Mouse (Mus musculus): ENCODE data around the gene Ppp1cc. TPM values are rescaled to one million over a fixed set of nuclear protein-coding genes. Genes with fewer than 3 reads are reported as not detected.
"Not testable (repeated sequence)": the region's sequence is repeated elsewhere in the genome, so short reads cannot be mapped to it uniquely, and the experiment has no call there.

The Ppp1cc gene
- polyA plus RNA-seq, 1 experiment from 2014 or later = 209 TPM

DNA sequence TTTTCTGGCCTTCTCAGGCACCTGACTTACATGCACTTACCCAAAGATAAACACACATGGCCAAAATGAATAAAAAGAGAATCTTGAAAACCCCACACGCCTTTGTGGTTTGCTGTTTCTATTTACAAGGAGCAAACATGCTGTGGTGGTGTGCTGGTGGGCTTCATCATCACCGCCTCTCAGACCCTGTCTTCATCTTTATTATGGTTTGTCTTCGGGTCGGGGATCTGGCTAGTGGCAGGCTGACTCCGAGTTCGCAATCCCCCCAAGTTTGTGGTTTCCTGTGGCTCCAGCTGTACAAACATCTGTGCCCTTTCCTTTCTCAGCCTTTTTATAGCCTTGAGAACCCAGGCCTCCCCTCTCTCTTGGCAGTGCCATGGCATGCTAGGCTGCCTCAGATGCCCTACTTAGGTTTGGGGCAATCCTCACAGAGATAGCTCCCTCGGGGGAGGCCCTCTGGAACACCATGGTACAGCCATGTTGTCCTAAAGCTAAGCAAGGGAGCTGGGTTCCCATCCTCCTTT is 26.3 kb downstream of the Ppp1cc start:
- Histone ChIP-seq H3K27ac (replicated peaks) (no peak overlapping the region), H3K4me3 (no peak overlapping the region), H3K4me1 (replicated peaks) (no peaks in the 10 kb centered on the region), H3K36me3 (peaks cover 6% of the 10 kb centered on the region; the same call in 1 of the 2 replicates), H3K4me2 (no peak overlapping the region), H3K9me3 (no peaks in the 10 kb centered on the region), H3K27me3 (no peaks in the 10 kb centered on the region), H3K9ac (no peak overlapping the region)
- WGBS = 96% methylated on average over 7 of the region's 7 CpGs
- ATAC-seq (ENCODE audit: low read depth) = no peak

DNA sequence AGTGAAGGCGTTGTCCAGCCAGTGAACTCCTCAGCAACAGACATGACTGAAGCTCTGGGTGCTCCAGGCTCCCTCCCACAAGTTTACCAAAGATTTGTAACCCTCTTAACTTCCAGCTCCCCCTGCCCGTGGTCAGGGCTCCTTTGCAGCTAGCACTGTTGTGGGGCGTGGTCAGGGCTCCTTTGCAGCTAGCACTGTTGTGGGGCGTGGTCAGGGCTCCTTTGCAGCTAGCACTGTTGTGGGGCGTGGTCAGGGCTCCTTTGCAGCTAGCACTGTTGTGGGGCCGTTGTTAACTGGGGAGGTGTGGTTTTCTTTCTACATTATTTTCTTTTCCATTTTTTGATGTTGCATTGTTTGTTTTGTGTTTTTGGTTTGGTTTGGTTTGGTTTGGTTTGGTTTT is 26.8 kb downstream of the Ppp1cc start:
- WGBS = 95% methylated on average over 6 of the region's 6 CpGs
- not testable (repeated sequence) for ATAC-seq (ENCODE audit: low read depth); H3K4me2 ChIP-seq; H3K9me3 ChIP-seq; H3K27me3 ChIP-seq; H3K27ac ChIP-seq (replicated peaks); H3K4me3 ChIP-seq; H3K9ac ChIP-seq; H3K36me3 ChIP-seq; H3K4me1 ChIP-seq (replicated peaks)

DNA sequence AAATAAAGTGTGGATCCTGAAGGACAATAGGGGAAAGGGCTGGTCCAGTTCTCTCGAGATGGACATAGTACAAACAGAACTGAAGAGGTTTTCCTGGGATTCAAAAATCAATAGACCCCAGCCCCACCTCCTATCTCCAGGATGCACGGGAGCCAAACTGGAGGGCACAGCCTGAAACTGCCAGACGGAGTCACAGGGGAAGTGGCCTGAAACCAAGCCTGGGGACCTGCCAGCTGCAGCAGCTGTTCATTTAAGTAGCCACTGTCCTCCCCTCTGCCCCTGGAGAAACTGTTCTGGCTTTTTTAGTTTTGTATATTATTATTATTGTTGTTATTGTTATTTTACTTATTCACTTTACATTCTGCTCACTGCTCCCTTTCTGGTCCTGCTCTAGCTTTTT is 31.0 kb downstream of the Ppp1cc start:
- no peak overlapping the region for H3K9ac ChIP-seq
- H3K36me3 ChIP-seq = no peaks in the 10 kb centered on the region
- 57% methylated on average over 3 of the region's 3 CpGs for WGBS
- H3K27ac ChIP-seq (replicated peaks) = no peak overlapping the region
- no peak overlapping the region for H3K4me2 ChIP-seq
- no peaks in the 10 kb centered on the region for H3K9me3 ChIP-seq
- H3K4me3 ChIP-seq = no peak overlapping the region
- H3K27me3 ChIP-seq = no peaks in the 10 kb centered on the region
- ATAC-seq (ENCODE audit: low read depth) = no peak
- no peaks in the 10 kb centered on the region for H3K4me1 ChIP-seq (replicated peaks)

DNA sequence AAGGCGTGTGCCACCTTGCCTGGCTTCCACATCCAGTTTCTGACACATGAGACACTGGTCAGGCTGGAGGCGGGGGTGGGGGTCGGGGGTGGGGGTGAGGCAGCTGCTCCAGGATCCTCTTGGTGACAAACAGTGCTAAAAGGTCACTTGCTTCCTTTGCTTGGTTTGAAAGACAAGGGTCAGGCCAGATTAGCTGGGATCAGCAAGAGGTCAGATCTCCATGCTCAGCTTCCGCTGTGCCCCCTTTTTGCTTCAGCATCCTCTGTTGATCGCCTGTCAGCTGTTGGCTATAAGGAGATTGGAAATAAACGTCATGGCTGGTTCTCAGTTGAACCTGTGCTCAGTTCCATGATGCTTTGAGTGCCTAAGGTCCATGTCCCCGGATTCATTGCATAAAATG is 32.4 kb downstream of the Ppp1cc start:
- Histone ChIP-seq H3K27ac (replicated peaks) (no peak overlapping the region), H3K4me2 (no peak overlapping the region), H3K27me3 (no peaks in the 10 kb centered on the region), H3K4me1 (replicated peaks) (no peaks in the 10 kb centered on the region), H3K36me3 (no peaks in the 10 kb centered on the region), H3K9ac (no peak overlapping the region), H3K9me3 (no peaks in the 10 kb centered on the region), H3K4me3 (no peak overlapping the region)
- WGBS = 62% methylated on average over 7 of the region's 7 CpGs
- ATAC-seq (ENCODE audit: low read depth) = no peak

DNA sequence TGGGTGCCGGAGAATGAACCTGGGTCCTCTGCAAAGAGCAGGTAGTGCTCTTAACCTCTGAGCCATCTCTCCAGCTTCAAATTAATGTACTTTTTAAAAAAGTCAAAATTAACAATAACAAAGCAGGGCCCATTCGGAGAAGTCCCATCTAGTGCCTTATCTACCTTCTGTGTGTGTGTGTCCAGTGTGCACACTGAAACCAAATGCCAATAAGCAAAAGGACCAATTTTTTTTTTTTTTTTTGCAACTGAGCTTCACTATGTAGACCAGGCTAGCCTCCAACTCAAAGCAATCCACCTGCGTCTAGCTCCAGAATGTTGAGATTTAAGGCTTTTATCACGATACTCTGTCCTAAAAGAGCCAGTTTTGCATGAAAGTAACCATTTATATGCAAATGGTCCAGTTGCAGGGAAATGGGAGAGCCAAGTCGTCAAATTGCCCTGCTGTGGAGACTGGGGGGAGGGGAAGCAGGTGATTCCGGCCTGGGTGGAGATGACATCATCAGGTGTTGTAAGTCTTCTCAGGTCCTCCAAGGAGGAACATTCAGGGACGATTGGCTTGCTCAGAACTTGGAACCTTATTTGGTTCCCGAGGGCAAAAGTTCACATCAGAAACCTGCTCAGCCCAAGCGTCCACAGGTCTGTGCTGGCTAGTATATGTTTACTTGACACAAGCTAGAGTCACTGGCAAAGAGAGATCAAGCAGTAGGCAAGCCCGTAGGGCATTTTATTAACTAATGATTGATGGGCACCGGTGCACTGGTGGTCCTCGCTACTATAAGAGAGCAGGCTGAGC is 33.4 kb downstream of the Ppp1cc start:
- Histone ChIP-seq H3K4me2 (no peak overlapping the region), H3K4me1 (replicated peaks) (no peaks in the 10 kb centered on the region), H3K27me3 (no peaks in the 10 kb centered on the region), H3K9me3 (no peaks in the 10 kb centered on the region), H3K9ac (no peak overlapping the region), H3K36me3 (no peaks in the 10 kb centered on the region), H3K4me3 (no peak overlapping the region), H3K27ac (replicated peaks) (no peak overlapping the region)
- WGBS = 65% methylated on average over 12 of the region's 12 CpGs
- ATAC-seq (ENCODE audit: low read depth) = no peak

DNA sequence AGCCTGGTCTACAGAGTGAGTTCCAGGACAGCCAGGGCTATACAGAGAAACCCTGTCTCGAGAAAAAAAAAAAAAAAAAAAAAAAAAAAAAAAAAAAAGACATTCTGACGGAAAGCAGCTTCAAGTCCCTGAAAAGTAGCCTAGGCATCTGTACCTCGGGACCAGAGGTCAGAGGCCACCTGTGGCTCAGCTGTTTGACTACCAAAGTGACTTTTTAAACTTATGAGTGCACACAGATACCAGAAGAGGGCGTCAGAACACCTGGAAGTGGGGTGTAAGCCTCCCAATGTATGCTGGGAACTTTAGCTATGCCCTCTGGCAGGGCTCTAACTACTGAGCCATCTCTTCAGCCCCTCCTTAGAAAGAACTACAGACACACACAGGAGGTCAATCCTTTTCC is 34.3 kb downstream of the Ppp1cc start:
- H3K9ac ChIP-seq = no peak overlapping the region

DNA sequence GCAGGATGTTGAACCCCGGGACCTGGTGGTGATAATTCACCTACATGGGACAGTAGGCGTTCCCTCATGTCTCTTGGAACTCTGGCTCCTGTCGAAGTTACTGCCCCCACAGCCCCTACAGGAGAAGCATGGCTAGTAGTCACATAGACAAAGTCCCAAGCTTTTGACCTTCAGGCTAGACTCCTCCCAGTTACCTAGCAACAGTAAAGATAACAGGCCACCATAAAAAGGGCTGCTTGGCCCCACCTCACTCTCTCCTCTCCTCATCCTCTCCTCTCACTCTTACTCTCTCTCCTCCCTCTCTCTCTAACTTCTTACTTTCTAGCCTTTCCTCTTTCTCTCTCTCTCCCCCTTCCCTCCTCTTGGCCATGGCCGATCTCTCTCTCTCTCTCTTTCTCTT is 42.8 kb downstream of the Ppp1cc start:
- ATAC-seq (ENCODE audit: low read depth) = no peak
- H3K4me2 ChIP-seq = no peak overlapping the region
- no peaks in the 10 kb centered on the region for H3K27me3 ChIP-seq
- H3K4me1 ChIP-seq (replicated peaks) = no peaks in the 10 kb centered on the region
- no peaks in the 10 kb centered on the region; the same call in 1 of the 2 replicates for H3K9me3 ChIP-seq
- WGBS = 96% methylated on average over 4 of the region's 4 CpGs
- no peak overlapping the region for H3K27ac ChIP-seq (replicated peaks)
- no peaks in the 10 kb centered on the region for H3K36me3 ChIP-seq
- H3K4me3 ChIP-seq = no peak overlapping the region
- H3K9ac ChIP-seq = no peak overlapping the region

More for the DNA sequence above, 34.3 kb downstream of the Ppp1cc start:
- no peaks in the 10 kb centered on the region for H3K27me3 ChIP-seq
- no peak for ATAC-seq (ENCODE audit: low read depth)
- no peak overlapping the region for H3K27ac ChIP-seq (replicated peaks)
- no peaks in the 10 kb centered on the region for H3K36me3 ChIP-seq
- no peak overlapping the region for H3K4me2 ChIP-seq
- 69% methylated on average over 4 of the region's 4 CpGs for WGBS
- H3K9me3 ChIP-seq = no peaks in the 10 kb centered on the region
- H3K4me1 ChIP-seq (replicated peaks) = no peaks in the 10 kb centered on the region
- no peak overlapping the region for H3K4me3 ChIP-seq

DNA sequence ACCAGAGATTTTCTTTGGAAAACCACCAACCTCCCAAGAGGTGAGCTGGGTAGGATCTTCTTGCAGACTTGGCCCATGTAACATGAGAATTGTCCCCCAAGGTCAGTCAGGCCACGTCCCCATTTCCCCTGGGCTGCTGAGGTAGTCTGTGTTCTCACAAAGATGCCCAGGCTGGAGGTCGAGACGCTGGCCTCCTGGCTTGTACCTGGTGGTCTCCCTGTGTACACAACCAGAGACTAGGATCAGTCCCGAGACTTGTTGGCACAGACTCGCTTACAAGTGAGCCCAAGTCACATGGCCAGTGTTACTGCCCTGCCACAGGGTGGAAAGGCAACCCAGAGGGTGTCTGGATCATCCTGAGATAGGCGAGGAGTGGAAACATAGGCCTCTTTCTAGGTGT is 43.8 kb downstream of the Ppp1cc start:
- no peaks in the 10 kb centered on the region for H3K27me3 ChIP-seq
- H3K27ac ChIP-seq (replicated peaks) = no peak overlapping the region
- no peak for ATAC-seq (ENCODE audit: low read depth)
- no peak overlapping the region for H3K4me3 ChIP-seq
- H3K36me3 ChIP-seq = no peaks in the 10 kb centered on the region
- no peaks in the 10 kb centered on the region for H3K4me1 ChIP-seq (replicated peaks)
- H3K4me2 ChIP-seq = no peak overlapping the region
- no peaks in the 10 kb centered on the region; the same call in 1 of the 2 replicates for H3K9me3 ChIP-seq
- H3K9ac ChIP-seq = no peak overlapping the region
- 89% methylated on average over 6 of the region's 6 CpGs for WGBS

DNA sequence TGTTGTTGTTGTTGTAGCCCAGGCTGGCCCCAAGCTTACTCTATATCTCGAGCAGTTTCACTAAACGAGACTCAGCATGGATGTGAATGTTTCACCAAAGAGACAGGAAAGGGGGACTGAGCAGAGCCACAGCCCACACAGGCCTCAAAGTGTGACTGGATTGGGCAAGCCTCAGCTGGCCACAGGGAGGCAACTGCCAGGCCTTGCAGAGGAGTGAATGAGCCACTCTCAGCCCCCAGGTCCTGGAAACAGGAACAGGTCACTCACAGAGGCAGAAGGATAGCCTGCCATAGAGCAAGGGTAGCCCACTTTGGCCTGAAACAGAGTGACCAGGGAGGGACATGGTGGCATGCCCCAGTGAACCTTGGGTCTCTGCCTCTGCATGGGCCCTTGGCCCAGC is 46.1 kb downstream of the Ppp1cc start:
- Histone ChIP-seq H3K9me3 (no peaks in the 10 kb centered on the region; the same call in 1 of the 2 replicates), H3K9ac (no peak overlapping the region), H3K27me3 (no peaks in the 10 kb centered on the region), H3K27ac (replicated peaks) (no peak overlapping the region), H3K4me1 (replicated peaks) (peaks cover 3% of the 10 kb centered on the region), H3K4me2 (no peak overlapping the region), H3K4me3 (no peak overlapping the region), H3K36me3 (no peaks in the 10 kb centered on the region)
- ATAC-seq (ENCODE audit: low read depth) = no peak
- 71% methylated on average over 2 of the region's 2 CpGs for WGBS

DNA sequence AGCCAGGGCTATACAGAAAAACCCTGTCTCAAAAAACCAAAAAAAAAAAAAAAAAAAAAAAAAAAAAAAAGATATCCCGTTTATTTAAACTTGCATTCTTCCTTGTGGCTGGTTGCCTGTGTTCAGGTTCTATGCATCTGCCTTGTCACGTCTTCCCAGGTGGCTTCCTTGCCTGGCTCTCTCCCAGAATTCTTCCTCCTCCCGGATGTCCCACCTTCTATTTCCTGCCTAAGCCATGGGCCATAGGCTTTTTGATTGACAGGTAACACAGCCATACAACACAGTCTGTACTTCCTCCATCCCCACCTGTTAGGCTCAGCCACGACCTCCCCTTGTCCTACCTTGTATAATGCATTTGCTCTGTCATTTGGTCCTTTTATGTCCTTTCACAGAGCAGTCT is 48.4 kb downstream of the Ppp1cc start, which contains the start of gene Hvcn1:
Gene Hvcn1, plus strand, starts transcription at position 330 of the 400 bp plus-strand sequence.
- Histone ChIP-seq H3K27ac (replicated peaks) (no peak within 1 kb of the TSS), H3K4me1 (replicated peaks) (peaks cover 15% of the 10 kb centered on the region), H3K27me3 (no peaks in the 10 kb centered on the region), H3K9ac (no peak within 1 kb of the TSS), H3K9me3 (no peaks in the 10 kb centered on the region), H3K36me3 (no peaks in the 10 kb centered on the region), H3K4me3 (no peak within 1 kb of the TSS), H3K4me2 (no peak within 1 kb of the TSS)
- WGBS = 82% methylated on average over 4 of the region's 4 CpGs
- ATAC-seq (ENCODE audit: low read depth) = no peak

DNA sequence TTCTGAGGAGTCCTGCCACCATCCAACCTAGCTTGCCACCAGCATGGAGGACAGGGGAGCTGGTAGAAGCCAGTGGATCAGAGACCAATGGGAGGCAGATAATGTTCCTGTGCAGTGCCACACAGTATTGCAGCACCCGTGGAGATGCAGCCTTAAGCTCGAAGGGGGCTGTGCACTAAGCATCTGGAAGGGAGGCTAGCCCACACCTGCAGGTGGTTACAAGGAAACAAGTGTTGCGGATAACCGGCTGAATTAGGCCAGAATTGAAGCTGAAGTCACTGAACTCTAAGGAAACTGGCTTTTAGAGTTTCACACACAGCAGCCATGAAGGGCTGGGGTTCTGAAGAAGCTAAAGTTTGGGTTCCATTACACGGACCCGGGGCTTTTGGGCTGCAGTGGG is 50.8 kb downstream of the Ppp1cc start:
- Histone ChIP-seq H3K4me2 (no peak overlapping the region; the same call in 1 of the 2 replicates), H3K27ac (replicated peaks) (no peak overlapping the region), H3K36me3 (no peaks in the 10 kb centered on the region), H3K9me3 (no peaks in the 10 kb centered on the region), H3K9ac (0 out of 2 replicates have a peak overlapping the region, but pooled peaks have one; percentile 8), H3K4me1 (replicated peaks) (peaks cover 15% of the 10 kb centered on the region), H3K27me3 (no peaks in the 10 kb centered on the region), H3K4me3 (no peak overlapping the region)
- WGBS = 59% methylated on average over 6 of the region's 6 CpGs
- no peak for ATAC-seq (ENCODE audit: low read depth)

DNA sequence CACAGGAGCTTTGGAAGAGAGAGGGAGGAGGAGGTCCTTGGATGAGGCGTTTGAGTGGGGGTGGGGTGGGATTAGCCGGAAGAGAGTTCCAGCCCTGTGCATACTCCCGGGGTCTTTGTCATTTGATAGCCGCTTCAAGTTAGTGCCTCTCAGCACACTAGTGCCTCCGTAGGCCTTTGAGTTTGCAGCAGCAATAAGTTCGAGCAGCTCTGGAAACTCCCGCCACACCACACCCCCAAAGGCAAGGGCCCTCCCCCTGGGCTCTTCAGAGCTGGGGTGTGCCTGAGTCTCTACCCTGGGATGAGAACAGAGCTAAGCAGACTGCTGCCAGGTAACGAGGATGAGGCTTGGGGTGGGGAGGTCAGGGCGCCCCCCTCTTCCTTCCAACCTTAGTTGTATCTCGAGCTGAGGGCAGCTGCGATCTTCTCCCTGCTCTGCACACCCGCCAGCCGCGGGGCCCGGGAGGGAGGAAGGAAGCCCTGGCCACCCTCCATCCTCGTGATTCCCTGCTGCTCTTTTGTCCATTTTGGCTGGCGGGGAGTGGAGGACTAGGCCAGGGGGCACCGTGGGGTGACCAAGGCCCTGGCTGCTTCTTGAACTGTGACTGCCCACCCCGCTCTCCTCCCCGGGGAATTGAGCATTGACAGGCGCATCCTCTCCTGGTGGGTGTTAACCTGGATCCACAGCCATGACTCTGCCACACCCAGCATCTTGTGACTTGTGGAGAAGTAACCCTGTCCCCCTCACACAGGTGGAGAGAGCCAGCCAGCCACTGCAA is 51.7 kb downstream of the Ppp1cc start:
- Histone ChIP-seq H3K27me3 (no peaks in the 10 kb centered on the region), H3K4me1 (replicated peaks) (peaks cover 15% of the 10 kb centered on the region), H3K36me3 (no peaks in the 10 kb centered on the region), H3K4me2 (peak overlapping the region; percentile 50), H3K9ac (peak overlapping the region; percentile 45), H3K4me3 (peak overlapping the region; percentile 21), H3K27ac (replicated peaks) (no peak overlapping the region), H3K9me3 (no peaks in the 10 kb centered on the region)
- 4% methylated on average over 18 of the region's 21 CpGs for WGBS
- ATAC-seq (ENCODE audit: low read depth) = no peak
